Mouse (Mus musculus): ENCODE results near the gene Thsd7a. TPM values are rescaled to one million over a fixed set of nuclear protein-coding genes. Genes with fewer than 3 reads are reported as not detected.

Gene Thsd7a
- total RNA-seq (2021) = 1 to 10 TPM; 1.8 to 2.3 TPM
- long read RNA-seq, experiment 1 = 0 reads
- long read RNA-seq, experiment 2 = 0 reads

- DNase-seq = peak; percentile 13
These were observed at the start of gene Thsd7a for GRCm38 (mm10) chr6:12748787-12749530. Gene Thsd7a (minus strand): TSS chr6:12749410.

- DNase-seq = no peak
These were observed 37.9 kb upstream of the Thsd7a start for GRCm38 (mm10) chr6:12787129-12787528.

GRCm38 (mm10) chr6:12786378-12786982 is 37.3 kb upstream of the Thsd7a start:
- DNase-seq = no peak

- no peak for DNase-seq
These were observed 35.9 kb upstream of the Thsd7a start for GRCm38 (mm10) chr6:12784918-12785618.

- no peak for DNase-seq
These were observed 23.6 kb upstream of the Thsd7a start for GRCm38 (mm10) chr6:12772799-12773198.

- DNase-seq = no peak
These were observed 16.0 kb upstream of the Thsd7a start for GRCm38 (mm10) chr6:12765191-12765590.

GRCm38 (mm10) chr6:12764606-12765005 is 15.4 kb upstream of the Thsd7a start:
- no peak for DNase-seq

- DNase-seq = no peak
These were observed 14.6 kb upstream of the Thsd7a start for GRCm38 (mm10) chr6:12763816-12764215.

GRCm38 (mm10) chr6:12759328-12760193 is 10.4 kb upstream of the Thsd7a start:
- DNase-seq = no peak

- no peak for DNase-seq
These were observed 3.1 kb upstream of the Thsd7a start for GRCm38 (mm10) chr6:12752297-12752696.

GRCm38 (mm10) chr6:12750441-12750840 is 1.2 kb upstream of the Thsd7a start:
- no peak for DNase-seq

- no peak for DNase-seq
These were observed 461 bp upstream of the Thsd7a start for GRCm38 (mm10) chr6:12749531-12750210.

- no peak for DNase-seq
These were observed 790 bp downstream of the Thsd7a start for GRCm38 (mm10) chr6:12748454-12748786.

GRCm38 (mm10) chr6:12747856-12748450 is 1.3 kb downstream of the Thsd7a start:
- no peak for DNase-seq

GRCm38 (mm10) chr6:12742791-12743190 is 6.4 kb downstream of the Thsd7a start:
- no peak for DNase-seq

- no peak for DNase-seq
These were observed 15.3 kb downstream of the Thsd7a start for GRCm38 (mm10) chr6:12733924-12734323.

GRCm38 (mm10) chr6:12716071-12716470 is 33.1 kb downstream of the Thsd7a start:
- no peak for DNase-seq

GRCm38 (mm10) chr6:12712581-12712980 is 36.6 kb downstream of the Thsd7a start:
- no peak for DNase-seq

- DNase-seq = no peak
These were observed 46.3 kb downstream of the Thsd7a start for GRCm38 (mm10) chr6:12702925-12703324.

GRCm38 (mm10) chr6:12699089-12699488 is 50.1 kb downstream of the Thsd7a start:
- DNase-seq = no peak

- no peak for DNase-seq
These were observed 55.5 kb downstream of the Thsd7a start for GRCm38 (mm10) chr6:12693689-12694088.
